Mouse (Mus musculus): ENCODE data around the gene Frmd8.

- TF ChIP-seq USF1 (IDR thresholded peaks at IDR 0.05; ENCODE audit: low read depth, low read length): no peak
- no peak for TF ChIP-seq POLR2AphosphoS2 (IDR thresholded peaks at IDR 0.05; ENCODE audit: low read length)
- TF ChIP-seq POLR2A (IDR thresholded peaks at IDR 0.05; ENCODE audit: control insufficient read depth in 1 of 2, insufficient read depth in 1 of 2, low read depth in 1 of 2, low read length in 2 of 2, poor library complexity in 1 of 2): no peak
- TF ChIP-seq CTCF (IDR thresholded peaks at IDR 0.05 in 2 of 3, conservative IDR thresholded peaks at IDR 0.05 in 1 of 3; ENCODE audit: control insufficient read depth in 1 of 3, insufficient read depth in 1 of 3, low read depth in 2 of 3, low read length in 3 of 3, poor library complexity in 1 of 3, severe bottlenecking in 1 of 3): no peak
- no peak for TF ChIP-seq EP300 (IDR thresholded peaks at IDR 0.05; ENCODE audit: low read depth in 1 of 2, low read length in 2 of 2)
- no peak for TF ChIP-seq RAD21 (IDR thresholded peaks at IDR 0.05; ENCODE audit: low read depth, low read length)
- TF ChIP-seq TCF12 (IDR thresholded peaks at IDR 0.05; ENCODE audit: low read depth, low read length): no peak
- no peak for TF ChIP-seq GABPA (IDR thresholded peaks at IDR 0.05; ENCODE audit: low read depth, low read length)
These were observed 61.5 kb downstream of the Frmd8 start for GRCm38 (mm10) chr19:5813567-5813966.
